Mouse (Mus musculus) olfactory bulb, adult 2 months (tissue): ENCODE data around the gene Crygf. TPM values are rescaled to one million over a fixed set of nuclear protein-coding genes. Genes with fewer than 3 reads are reported as not detected.
"Not testable (repeated sequence)": the region's sequence is repeated elsewhere in the genome, so short reads cannot be mapped to it uniquely, and the experiment has no call there.

Source experiments
- H3K27ac ChIP-seq: fragments of 200-500 bp; 2 replicates; pipeline ENCODE4 v1.5.1; 2012; ENCODE audit warnings: low read depth, low read length; ENCODE audit not compliant: insufficient read depth
- H3K4me1 ChIP-seq: fragments of 200-500 bp; 2 replicates; pipeline ENCODE4 v1.6.1; 2012; ENCODE audit warnings: low read length; ENCODE audit not compliant: control insufficient read depth, insufficient read depth
- H3K4me3 ChIP-seq: fragments of 200-500 bp; 2 replicates; pipeline ENCODE4 v1.5.1; 2012; ENCODE audit warnings: mild to moderate bottlenecking, low read depth, low read length, moderate library complexity; ENCODE audit not compliant: insufficient read depth
- CTCF ChIP-seq: fragments of 200-500 bp; IDR thresholded peaks from 2 replicates; pipeline ENCODE4 v1.5.1; 2012; ENCODE audit warnings: low read depth, mild to moderate bottlenecking, low read length, moderate library complexity; ENCODE audit not compliant: insufficient read depth
- POLR2A ChIP-seq: fragments of 200-500 bp; IDR thresholded peaks from 2 replicates; pipeline ENCODE4 v1.6.1; 2012; ENCODE audit warnings: mild to moderate bottlenecking, low read depth, low read length, moderate library complexity; ENCODE audit not compliant: insufficient read depth
- WGBS: fragments of 180-500 bp; shearing (Covaris S2); methylation state at CpG from one replicate; pipeline ENCODE4 v1.1.7; 2018; 5-methylcytosine and 5-hydroxymethylcytosine counted together
- polyA plus RNA-seq: library from polyadenylated mRNA; stranded (reverse); fragments of >200 nt; gene quantifications from 2 replicates; pipeline ENCODE4 v1.2.4, GENCODE M21; 2012; ENCODE audit warnings: low replicate concordance; ENCODE audit not compliant: missing spikeins, insufficient read depth, insufficient read length

Crygf gene
- not detected in 2 replicates for polyA plus RNA-seq

- TF ChIP-seq CTCF (no peak), POLR2A (no peak)
- H3K4me3 ChIP-seq, result no peak within 1 kb of the TSS
- no peaks in the 10 kb centered on the region for H3K4me1 ChIP-seq
- H3K27ac ChIP-seq, result no peak within 1 kb of the TSS
- 83% methylated on average over 4 of the region's 4 CpGs for WGBS
These were observed at the start of gene Crygf for GRCm38 (mm10) chr1:65926294-65926693. Gene Crygf, plus strand, starts transcription at chr1:65926520.

GRCm38 (mm10) chr1:65925361-65926210 lies 734 bp upstream of the Crygf start:
- TF ChIP-seq POLR2A, result no peak
- TF ChIP-seq CTCF, result no peak
- WGBS, result 27% methylated on average over 6 of the region's 6 CpGs

GRCm38 (mm10) chr1:65926696-65927095 lies 376 bp downstream of the Crygf start:
- not testable (repeated sequence) for H3K27ac ChIP-seq, H3K4me3 ChIP-seq, H3K4me1 ChIP-seq
- WGBS, result 90% methylated on average over 11 of the region's 11 CpGs

More at GRCm38 (mm10) chr1:65925361-65926210, 734 bp upstream of the Crygf start:
- Histone ChIP-seq H3K27ac (no peak overlapping the region), H3K4me1 (no peaks in the 10 kb centered on the region), H3K4me3 (no peak overlapping the region)

GRCm38 (mm10) chr1:65930055-65930454 lies 3.7 kb downstream of the Crygf start:
- H3K27ac ChIP-seq, result no peak overlapping the region
- WGBS, result 93% methylated on average over 2 of the region's 2 CpGs

GRCm38 (mm10) chr1:65932091-65932812 lies 5.9 kb downstream of the Crygf start:
- WGBS, result 84% methylated on average over 4 of the region's 4 CpGs
- Histone ChIP-seq H3K4me1 (no peaks in the 10 kb centered on the region), H3K4me3 (no peak overlapping the region), H3K27ac (no peak overlapping the region)
- TF ChIP-seq CTCF (no peak), POLR2A (no peak)

More at GRCm38 (mm10) chr1:65930055-65930454, 3.7 kb downstream of the Crygf start:
- no peak for TF ChIP-seq CTCF
- TF ChIP-seq POLR2A, result no peak
- H3K4me3 ChIP-seq, result no peak overlapping the region
- no peaks in the 10 kb centered on the region for H3K4me1 ChIP-seq

Other genes starting within 250 kb of the Crygf start
- gene Map2, start 248.8 kb downstream of the Crygf start, polyA plus RNA-seq, result 412 and 635 TPM in 2 replicates